Mouse (Mus musculus): ENCODE measurements around the gene Mllt10.
"Not testable (repeated sequence)": the region's sequence is repeated elsewhere in the genome, so short reads cannot be mapped to it uniquely, and the experiment has no call there.

Gene Mllt10

GRCm38 (mm10) chr2:18051831-18052170 is 3.2 kb upstream of the Mllt10 start:
- DNase-seq (ENCODE audit: low spot score): no peak

- no peak for DNase-seq (ENCODE audit: low spot score)
Measured at GRCm38 (mm10) chr2:18052581-18052980, 2.5 kb upstream of the Mllt10 start.

GRCm38 (mm10) chr2:18053243-18053950 is 1.6 kb upstream of the Mllt10 start:
- no peak for DNase-seq (ENCODE audit: low spot score)

DNA sequence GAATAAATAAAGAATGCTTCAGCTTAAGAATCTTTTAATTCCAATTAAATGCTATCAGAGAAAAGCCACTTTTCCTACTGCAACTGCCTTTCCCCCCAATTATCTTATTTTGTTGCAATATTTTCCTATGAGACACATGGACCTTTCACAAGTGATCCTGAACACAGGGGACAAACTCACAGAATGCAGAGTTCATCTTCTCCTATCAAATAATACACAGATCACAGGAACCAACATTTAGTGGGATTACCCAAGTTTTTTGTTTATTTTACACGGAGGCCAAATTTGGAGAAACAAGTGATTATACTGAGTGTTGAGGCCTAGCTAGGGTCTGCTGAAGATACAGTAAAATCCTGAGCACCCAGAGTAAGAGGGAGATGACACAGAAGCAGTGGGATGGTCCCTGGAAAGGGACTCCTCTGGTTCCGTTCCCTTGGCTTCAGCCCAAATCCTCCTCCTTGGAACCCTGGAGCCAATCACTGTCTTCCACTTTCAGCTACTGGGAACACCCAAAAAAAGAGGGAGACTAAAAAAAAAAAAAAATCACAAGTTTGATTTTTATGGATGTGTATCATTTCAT is 996 bp upstream of the Mllt10 start:
- DNase-seq (ENCODE audit: low spot score): peak; percentile 41

DNA sequence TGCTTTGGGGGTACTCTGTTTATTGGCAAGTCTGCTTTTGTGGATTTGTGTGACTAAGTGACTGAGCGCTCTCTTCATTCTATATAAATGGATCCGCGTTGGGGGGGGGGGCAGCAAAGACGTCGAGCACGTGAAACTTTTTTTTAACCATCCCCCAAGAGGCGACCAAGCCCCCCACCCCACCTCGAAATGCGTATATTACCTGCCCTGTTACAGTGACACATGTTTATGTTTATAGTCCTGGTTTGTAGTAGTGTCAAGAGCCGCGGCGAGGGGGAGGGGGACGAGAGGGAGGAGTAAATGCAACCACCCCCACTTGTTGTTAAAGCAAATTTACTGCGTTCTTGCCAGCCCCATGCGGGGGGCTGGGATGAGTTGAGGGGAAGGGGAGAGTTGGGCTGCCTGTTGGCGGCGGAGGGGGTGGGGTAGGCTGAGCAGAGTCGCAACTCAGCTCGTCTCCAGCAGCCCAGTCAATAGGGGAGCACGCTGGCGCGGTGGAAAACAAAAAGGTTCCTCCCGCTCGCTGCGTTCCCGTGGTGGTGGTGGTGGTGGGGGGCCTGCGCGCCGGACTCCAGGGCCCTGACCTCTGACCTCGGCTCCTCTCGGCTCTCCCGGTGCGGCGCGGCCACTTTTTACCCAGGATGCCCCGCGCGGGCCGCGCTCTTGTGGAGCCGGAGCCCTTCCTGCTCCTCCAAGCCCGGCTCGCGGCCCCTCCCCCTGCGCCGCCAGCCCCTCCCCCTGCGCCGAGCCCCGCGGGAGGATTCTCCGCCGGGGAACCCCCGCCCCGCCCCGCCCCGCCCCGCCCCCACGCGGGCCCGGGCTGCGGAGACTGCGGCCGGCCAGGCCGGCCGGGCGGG is 1.1 kb downstream of the Mllt10 start:
- no peak for DNase-seq (ENCODE audit: low spot score)

- peak; percentile 98 for DNase-seq (ENCODE audit: low spot score)
Measured at GRCm38 (mm10) chr2:18056786-18057255, 1.8 kb downstream of the Mllt10 start.

- DNase-seq (ENCODE audit: low spot score): peak; percentile 69
Measured at GRCm38 (mm10) chr2:18057336-18058145, 2.5 kb downstream of the Mllt10 start.

- no peak for DNase-seq (ENCODE audit: low spot score)
Measured at GRCm38 (mm10) chr2:18058146-18058708, 3.2 kb downstream of the Mllt10 start.

- no peak for DNase-seq (ENCODE audit: low spot score)
Measured at GRCm38 (mm10) chr2:18059063-18059462, 4.0 kb downstream of the Mllt10 start.

GRCm38 (mm10) chr2:18059891-18060290 is 4.9 kb downstream of the Mllt10 start:
- DNase-seq (ENCODE audit: low spot score): no peak

DNA sequence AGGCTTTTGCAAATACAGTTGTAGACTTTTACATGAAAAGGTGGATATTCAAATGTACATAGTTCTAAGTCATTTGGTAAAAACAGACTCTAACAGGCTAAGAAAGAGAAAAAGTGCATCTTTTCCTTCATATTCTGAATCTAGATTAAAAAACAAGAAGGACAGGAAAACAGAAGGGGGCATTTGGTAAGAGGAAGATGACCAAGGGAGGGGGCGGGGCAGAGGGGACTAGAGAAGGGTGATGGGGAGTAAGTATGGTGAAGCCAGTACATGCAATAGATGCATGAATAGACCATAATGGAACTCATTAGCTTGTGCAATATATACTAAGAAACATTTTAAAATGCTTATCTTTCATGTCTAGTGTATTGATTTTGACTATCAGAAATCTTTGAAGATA is 5.4 kb downstream of the Mllt10 start:
- no peak for DNase-seq (ENCODE audit: low spot score)

DNA sequence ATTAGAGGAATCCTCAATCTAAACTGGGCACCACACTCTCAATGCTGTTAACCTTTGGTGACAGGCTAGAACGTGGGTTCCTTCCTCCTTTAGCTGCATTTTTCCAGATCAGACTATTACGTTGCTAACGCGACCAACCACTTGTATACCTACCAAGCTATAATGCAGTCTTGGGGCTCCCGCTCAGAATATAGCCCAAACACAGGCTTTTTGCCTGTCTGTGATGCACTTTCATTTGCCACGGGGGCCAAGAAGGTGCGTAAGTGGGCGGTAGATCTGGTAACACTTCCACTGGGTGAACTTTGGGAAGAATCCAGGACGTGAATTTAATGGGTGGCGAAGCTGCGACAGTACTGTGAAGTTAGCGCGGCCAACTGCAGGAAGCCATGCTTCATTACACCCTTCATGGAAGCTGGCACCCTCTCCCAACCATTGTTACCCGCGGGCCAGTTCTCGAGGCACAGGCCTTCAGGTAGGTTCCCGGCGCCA is 8.8 kb downstream of the Mllt10 start:
- no peak for DNase-seq (ENCODE audit: low spot score)

DNA sequence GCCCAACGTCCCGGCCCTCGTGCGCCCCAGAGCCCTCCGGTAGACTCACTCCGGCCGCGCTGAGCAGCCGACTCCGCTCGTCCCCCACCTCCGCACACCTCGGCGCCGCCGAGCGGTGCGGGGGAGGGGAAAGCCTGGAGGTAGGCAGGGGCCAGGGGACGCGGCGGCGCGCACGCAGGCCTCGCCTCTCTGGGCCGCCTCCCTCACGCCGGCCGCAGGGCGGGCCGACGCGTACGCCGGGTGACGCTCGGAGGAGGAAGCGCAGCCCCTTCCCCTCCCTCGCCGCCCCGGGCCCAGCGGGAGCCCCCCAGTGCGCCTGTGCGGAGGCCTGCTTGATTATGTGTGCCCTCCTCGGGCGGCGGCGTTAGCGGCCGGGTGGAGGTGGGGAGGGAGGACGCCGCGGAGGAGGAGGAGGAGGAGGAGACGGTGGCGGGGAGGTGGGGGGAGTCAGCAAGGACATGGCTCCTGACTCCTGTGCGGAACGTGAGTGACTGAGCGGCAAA is 9.4 kb downstream of the Mllt10 start:
- DNase-seq (ENCODE audit: low spot score): peak; percentile 93

DNA sequence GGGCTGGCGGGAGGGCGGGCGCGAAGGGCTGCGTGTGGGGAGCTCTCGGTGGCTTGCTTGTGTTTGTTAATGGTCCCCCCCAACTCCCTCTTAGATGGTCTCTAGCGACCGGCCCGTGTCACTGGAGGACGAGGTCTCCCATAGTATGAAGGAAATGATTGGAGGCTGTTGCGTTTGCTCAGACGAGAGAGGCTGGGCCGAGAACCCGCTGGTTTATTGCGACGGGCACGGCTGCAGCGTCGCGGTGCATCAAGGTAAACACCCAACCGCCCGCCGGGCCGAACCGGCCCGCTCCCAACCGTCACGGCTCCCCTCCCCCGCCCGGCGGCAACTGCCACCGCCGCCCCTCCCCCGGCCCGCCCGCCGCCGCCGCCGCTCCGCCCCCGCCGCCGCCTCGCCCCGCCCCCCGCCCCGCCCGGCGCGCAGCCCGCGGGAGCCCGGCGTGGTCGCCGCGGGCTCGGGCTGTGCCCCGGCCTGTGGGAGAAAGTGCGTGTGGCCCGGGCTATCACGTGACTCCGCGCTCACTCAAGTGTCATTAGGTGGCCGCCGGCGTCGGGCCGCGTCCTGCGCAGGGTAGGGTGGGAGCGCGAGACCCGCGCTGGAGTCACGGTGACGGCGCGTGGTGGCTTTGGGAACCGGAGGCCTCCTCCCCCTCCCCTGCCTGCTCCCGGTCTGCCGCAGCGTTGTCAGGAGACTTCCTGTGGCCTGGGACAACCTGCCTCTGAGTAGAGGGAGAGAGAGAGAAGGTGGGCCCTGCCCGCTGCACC is 10.1 kb downstream of the Mllt10 start:
- DNase-seq (ENCODE audit: low spot score): peak; percentile 82

- no peak for DNase-seq (ENCODE audit: low spot score)
Measured at GRCm38 (mm10) chr2:18065708-18066030, 10.6 kb downstream of the Mllt10 start.

DNA sequence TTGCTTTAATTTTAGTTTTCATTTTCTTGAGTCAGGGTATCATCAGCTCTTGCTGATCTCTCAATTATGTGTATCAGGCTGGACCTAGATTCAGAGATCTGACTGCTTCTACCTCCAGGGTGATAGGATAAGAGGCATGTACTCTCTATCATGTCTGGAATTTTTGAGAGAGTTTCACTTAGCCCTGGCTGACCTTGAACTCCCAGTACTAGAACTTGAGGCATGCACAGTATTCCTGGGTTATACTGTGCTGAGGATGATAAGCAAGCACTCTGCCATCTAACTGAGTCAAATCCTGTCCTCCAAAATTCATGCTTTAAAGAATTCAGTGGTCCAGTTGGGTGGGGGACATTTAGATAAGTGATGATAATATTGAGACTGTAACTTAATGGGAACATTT is 11.4 kb downstream of the Mllt10 start:
- DNase-seq (ENCODE audit: low spot score): no peak

GRCm38 (mm10) chr2:18068071-18068796 is 13.2 kb downstream of the Mllt10 start:
- no peak for DNase-seq (ENCODE audit: low spot score)

DNA sequence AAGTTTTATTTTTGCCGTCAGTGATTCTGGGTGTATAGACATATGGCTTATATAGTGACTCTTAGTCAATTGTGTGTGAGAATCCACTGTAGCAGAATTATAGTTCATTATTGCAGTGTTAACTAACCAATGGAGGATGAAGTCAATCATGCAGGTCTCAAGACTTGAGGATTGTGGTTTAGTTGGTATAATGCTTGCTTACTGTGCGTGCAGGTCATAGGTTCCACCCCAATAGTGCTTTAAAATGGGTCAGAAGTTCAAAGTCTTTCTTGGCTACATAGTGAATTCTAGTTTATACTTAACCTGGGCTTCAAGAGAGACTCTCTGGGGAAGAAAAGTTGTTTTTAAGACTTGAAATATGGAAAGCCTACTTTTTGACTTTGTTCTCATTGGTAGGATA is 16.9 kb downstream of the Mllt10 start:
- DNase-seq (ENCODE audit: low spot score): no peak

DNA sequence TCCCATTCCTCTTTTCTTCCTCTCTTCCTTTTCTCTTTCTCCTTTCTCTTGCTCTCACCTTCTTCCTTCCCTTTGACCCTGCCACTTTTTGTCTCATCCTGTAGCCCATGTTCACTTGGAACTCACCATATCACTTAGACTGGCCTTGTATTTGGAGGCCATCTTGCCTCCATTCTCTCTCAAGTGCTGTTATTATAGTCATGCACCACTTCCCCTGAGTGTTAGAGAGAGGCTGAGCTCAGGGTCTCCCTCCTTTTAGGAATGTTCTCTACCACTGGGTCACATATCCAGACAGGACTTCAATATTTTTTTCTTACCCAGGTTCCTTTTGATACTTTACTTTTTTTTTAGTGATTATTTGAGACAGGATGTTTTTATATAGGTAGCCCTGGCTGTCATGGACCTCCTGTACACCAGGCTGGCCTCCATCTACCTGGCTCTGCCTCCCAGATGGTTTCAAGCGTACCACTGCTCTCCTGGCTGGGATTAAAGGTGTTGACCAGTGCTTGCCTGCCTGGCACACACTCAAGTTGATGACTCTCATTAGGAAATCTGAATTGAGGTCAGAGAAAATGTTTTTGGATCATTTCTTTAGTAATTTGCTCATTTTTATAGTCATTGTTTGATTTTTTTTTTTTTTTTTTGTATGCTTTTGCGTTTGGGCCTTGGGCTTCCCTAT is 25.3 kb downstream of the Mllt10 start:
- no peak for DNase-seq (ENCODE audit: low spot score)

- DNase-seq (ENCODE audit: low spot score): not testable (repeated sequence)
Measured at GRCm38 (mm10) chr2:18087695-18088094, 32.7 kb downstream of the Mllt10 start.

Data from ovary, postnatal 36 days (tissue).